Mouse (Mus musculus) myocyte (in vitro differentiated cells): ENCODE results near the gene Rabggtb.

Source experiments
- CEBPB ChIP-seq: IDR thresholded peaks from 2 replicates; pipeline ENCODE4 v1.6.1; 2011; ENCODE audit warnings: mild to moderate bottlenecking, moderate library complexity; ENCODE audit not compliant: poor library complexity, insufficient read depth, severe bottlenecking
- E2F4 ChIP-seq: IDR thresholded peaks from one replicate; pipeline ENCODE4 v1.6.1; 2011; ENCODE audit warnings: mild to moderate bottlenecking, control low read depth, moderate library complexity; ENCODE audit not compliant: insufficient read depth
- MYOD1 ChIP-seq, 3 experiments: IDR thresholded peaks; one replicate each; pipeline ENCODE4 v1.6.1; 2011; ENCODE audit warnings: control low read depth in 2 of 3, low read depth in 2 of 3, mild to moderate bottlenecking in 2 of 3, moderate library complexity in 1 of 3; ENCODE audit not compliant: insufficient read length in 2 of 3, control insufficient read depth in 1 of 3
- POLR2A ChIP-seq: IDR thresholded peaks from one replicate; pipeline ENCODE4 v1.6.1; 2011; ENCODE audit warnings: low read depth, mild to moderate bottlenecking, control low read depth, moderate library complexity; ENCODE audit not compliant: insufficient read length
- POLR2AphosphoS2 ChIP-seq: IDR thresholded peaks from one replicate; pipeline ENCODE4 v1.6.1; 2011; ENCODE audit warnings: low read depth, control low read depth; ENCODE audit not compliant: insufficient read length
- TCF12 ChIP-seq: IDR thresholded peaks from one replicate; pipeline ENCODE4 v1.6.1; 2011; ENCODE audit warnings: mild to moderate bottlenecking, control low read depth; ENCODE audit not compliant: poor library complexity, insufficient read depth, severe bottlenecking

DNA sequence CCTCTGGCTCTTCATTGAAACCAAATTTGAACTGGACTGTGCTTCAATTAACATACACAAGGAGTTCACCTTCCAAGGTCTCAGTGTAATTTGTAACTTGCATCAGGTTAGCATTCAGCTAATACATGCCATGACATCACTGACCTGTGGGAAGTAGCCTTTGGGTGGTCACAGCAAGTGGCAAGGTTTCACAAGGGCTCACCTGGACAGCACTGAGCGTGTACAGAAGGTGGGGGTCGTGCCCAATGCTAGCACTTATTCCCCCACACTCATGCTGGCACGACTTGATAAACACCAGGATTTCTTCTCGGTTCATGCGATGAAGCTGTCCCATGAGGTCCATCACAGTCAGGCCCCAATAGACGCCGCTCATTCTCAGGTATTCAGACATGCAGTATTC lies 2.3 kb downstream of the Rabggtb start:
- TF ChIP-seq TCF12 (no peak), POLR2AphosphoS2 (peak; percentile 60), E2F4 (no peak), MYOD1 (IDR thresholded peaks at IDR 0.05; ENCODE audit: control insufficient read depth in 1 of 3, insufficient read length in 2 of 3, low read depth in 2 of 3) (no peak), CEBPB (no peak), POLR2A (no peak)
